Mouse (Mus musculus) testis, adult 2 months (tissue): ENCODE measurements around the gene Klhdc7a. TPM values are rescaled to one million over a fixed set of nuclear protein-coding genes. Genes with fewer than 3 reads are reported as not detected.

Source experiments
- H3K27ac ChIP-seq: fragments of 200-500 bp; 2 replicates; pipeline ENCODE4 v1.5.1; 2012; ENCODE audit warnings: low read depth, low read length; ENCODE audit not compliant: control insufficient read depth, insufficient read depth
- H3K27me3 ChIP-seq: fragments of 200-500 bp; 2 replicates; pipeline ENCODE4 v1.6.1; 2012; ENCODE audit warnings: mild to moderate bottlenecking, low read length, moderate library complexity; ENCODE audit not compliant: control insufficient read depth, insufficient read depth
- H3K36me3 ChIP-seq: fragments of 200-500 bp; 2 replicates; pipeline ENCODE4 v1.6.1; 2012; ENCODE audit warnings: mild to moderate bottlenecking, low read length; ENCODE audit not compliant: control insufficient read depth, insufficient read depth
- H3K4me1 ChIP-seq: fragments of 200-500 bp; 2 replicates; pipeline ENCODE4 v1.6.1; 2012; ENCODE audit warnings: low read length; ENCODE audit not compliant: control insufficient read depth, insufficient read depth
- H3K4me3 ChIP-seq: fragments of 200-500 bp; 2 replicates; pipeline ENCODE4 v1.5.1; 2012; ENCODE audit warnings: low read depth, mild to moderate bottlenecking, low read length, moderate library complexity, mixed read lengths; ENCODE audit not compliant: control insufficient read depth
- CTCF ChIP-seq: fragments of 200-500 bp; IDR thresholded peaks from 2 replicates; pipeline ENCODE4 v1.5.1; 2012; ENCODE audit warnings: low read depth, mild to moderate bottlenecking, inconsistent platforms, low read length, moderate library complexity; ENCODE audit not compliant: control insufficient read depth, insufficient read depth, insufficient replicate concordance
- POLR2A ChIP-seq: fragments of 200-500 bp; IDR thresholded peaks from 2 replicates; pipeline ENCODE4 v1.6.1; 2012; ENCODE audit warnings: low read depth, mild to moderate bottlenecking, inconsistent platforms, low read length, moderate library complexity; ENCODE audit not compliant: control insufficient read depth
- polyA plus RNA-seq: library from polyadenylated mRNA; depleted of rRNA; stranded (reverse); fragments of >200 nt; gene quantifications from 2 replicates; pipeline ENCODE4 v1.2.3, GENCODE M21; 2012

The Klhdc7a gene
- polyA plus RNA-seq, 1 experiment: 0.70 TPM

DNA sequence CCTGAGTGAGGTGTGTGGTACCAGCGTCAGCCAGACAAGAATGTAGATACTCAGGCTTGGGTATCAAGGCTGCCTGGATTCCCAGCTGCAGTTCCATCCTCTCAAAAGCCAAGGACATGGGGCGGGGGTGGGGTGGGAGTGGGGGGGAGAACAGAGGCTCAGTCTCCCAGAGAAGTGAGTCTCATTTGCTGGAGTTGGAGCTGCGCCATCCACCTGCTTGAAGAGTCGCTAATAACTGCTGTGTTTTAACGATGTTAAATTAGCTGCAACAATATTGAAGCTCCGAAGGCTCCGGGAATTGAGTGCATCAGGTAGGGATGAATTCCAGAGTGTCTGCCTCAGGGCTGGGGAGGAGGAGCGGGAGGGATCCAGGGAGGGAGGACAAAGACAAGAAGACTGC, 27.8 kb upstream of the Klhdc7a start:
- H3K27ac ChIP-seq: no peak overlapping the region
- peaks cover 4% of the 10 kb centered on the region for H3K4me1 ChIP-seq
- no peaks in the 10 kb centered on the region for H3K36me3 ChIP-seq
- no peak for TF ChIP-seq POLR2A
- no peaks in the 10 kb centered on the region for H3K27me3 ChIP-seq
- no peak overlapping the region for H3K4me3 ChIP-seq

DNA sequence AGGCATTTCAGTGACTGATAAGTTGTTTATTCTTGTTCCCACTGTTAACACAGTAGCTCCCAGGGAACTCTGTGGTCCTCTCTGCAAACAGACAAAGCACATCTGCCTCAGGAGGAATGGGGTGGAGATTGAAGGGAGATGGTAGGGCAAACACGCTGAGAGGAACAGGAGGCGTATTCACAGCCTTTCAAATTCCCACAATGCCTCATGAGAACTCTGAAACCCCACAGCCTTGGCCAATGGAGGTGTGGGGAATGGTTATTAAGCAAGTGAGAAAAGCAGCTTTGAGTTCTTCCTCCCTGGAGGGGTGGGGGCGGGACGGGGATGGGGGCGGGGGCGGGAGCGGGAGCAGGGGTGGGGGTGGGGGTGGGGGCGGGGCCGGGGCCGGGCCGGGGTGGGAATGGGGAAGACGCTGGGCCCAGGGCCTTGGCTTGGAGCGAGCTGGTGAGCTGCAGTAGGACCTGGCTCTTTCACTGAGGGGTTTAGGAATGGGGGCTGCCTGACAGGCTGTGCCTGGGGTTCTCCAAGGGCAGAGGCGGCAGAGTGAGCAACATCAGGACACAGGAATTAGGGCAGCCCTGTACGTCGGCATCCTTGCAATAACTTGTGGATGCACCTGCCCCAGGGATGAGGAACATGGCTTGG, 25.4 kb upstream of the Klhdc7a start:
- Histone ChIP-seq H3K4me1 (peaks cover 4% of the 10 kb centered on the region), H3K36me3 (no peaks in the 10 kb centered on the region), H3K27ac (no peak overlapping the region), H3K27me3 (no peaks in the 10 kb centered on the region), H3K4me3 (no peak overlapping the region)
- TF ChIP-seq POLR2A: no peak
- no peak for TF ChIP-seq CTCF

DNA sequence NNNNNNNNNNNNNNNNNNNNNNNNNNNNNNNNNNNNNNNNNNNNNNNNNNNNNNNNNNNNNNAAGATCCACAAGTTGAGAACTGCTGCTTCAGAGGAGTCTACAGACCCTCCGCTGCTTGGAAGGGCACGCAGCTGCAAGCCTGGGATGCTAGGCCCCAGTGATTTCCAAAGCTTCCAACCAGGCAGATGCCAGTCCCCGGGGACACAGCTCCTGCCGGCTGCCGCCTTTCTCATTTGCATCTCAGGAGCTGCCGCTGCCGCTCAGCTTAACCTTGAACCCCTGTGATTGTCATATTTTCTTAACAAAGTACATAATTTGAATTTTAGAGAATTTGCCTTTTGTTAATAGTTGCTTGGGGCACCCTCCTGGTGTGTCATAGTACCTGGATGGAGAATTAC, 19.1 kb upstream of the Klhdc7a start:
- no peak overlapping the region for H3K4me3 ChIP-seq
- no peaks in the 10 kb centered on the region for H3K36me3 ChIP-seq
- peaks cover 3% of the 10 kb centered on the region; the same call in 1 of the 2 replicates for H3K4me1 ChIP-seq
- H3K27ac ChIP-seq: no peak overlapping the region
- H3K27me3 ChIP-seq: no peaks in the 10 kb centered on the region
- TF ChIP-seq POLR2A (no peak), CTCF (no peak)

DNA sequence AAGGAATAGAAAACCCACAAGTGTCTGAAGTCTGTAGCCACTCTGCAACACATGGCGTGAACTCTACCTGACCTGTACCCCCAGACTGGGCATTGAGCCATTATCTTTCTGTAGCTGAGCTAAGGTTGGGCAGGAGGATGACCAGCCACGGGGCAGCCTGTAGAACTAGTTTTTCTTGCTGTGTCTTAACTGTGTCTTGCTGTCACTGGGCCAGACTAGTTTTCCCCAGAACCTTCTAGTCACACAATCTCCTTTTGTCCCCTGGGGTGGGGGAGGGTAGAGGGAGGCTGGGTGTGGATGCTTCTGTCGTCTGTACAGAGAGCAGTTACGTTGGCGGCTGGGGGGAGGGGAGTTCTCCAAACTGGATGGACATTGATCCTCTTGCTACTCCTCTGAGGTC, 10.9 kb upstream of the Klhdc7a start:
- Histone ChIP-seq H3K36me3 (no peaks in the 10 kb centered on the region), H3K27me3 (no peaks in the 10 kb centered on the region), H3K4me1 (no peaks in the 10 kb centered on the region), H3K4me3 (no peak overlapping the region), H3K27ac (no peak overlapping the region)
- TF ChIP-seq POLR2A: no peak
- no peak for TF ChIP-seq CTCF

DNA sequence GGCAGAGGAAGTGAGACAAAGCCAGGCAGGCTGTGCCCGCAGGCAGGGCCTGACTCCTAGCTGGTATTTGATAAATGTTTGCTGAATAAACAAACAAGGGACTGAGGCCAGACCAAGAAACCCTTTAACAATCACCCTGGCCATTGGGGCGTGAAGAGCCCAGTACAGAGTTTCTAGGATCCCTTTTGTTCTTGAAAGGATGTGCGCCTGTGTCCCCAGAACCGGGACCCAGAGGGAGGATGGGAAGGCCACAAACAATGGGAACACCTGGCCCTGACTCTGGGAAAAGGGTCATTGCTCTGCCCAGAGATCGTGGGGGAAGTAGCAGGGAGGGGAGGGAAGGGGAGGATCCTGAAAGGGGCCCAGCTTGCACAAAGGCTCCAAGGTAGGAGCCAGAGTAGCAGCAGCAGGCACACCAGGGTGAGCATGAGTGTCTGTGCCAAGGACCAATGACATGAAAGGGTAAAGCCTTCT, 9.5 kb upstream of the Klhdc7a start:
- TF ChIP-seq POLR2A: no peak
- TF ChIP-seq CTCF: no peak
- H3K4me1 ChIP-seq: no peaks in the 10 kb centered on the region
- H3K4me3 ChIP-seq: no peak overlapping the region
- H3K27ac ChIP-seq: no peak overlapping the region
- no peaks in the 10 kb centered on the region for H3K36me3 ChIP-seq
- no peaks in the 10 kb centered on the region for H3K27me3 ChIP-seq

DNA sequence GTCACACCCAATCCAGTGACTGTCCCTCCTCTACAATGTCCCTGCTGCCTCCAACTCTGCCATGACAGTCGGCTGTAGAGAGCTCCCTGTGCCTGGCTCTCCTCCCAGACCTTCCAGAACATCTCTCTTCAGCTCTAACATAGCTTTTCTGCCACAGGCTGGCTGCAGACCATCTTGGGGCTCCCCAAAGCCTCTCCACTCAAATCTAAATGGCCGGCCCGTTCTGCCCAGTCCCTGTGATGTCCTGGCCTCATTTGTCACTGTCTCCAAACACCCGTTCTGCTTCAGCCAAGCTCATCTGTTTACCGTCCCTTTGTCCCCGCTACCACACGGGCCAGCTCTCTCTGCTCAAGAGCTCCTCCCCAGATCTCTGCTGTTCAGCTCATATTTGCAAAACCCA, 6.7 kb upstream of the Klhdc7a start:
- TF ChIP-seq POLR2A: no peak
- TF ChIP-seq CTCF: no peak
- Histone ChIP-seq H3K4me1 (no peaks in the 10 kb centered on the region), H3K27me3 (no peaks in the 10 kb centered on the region), H3K36me3 (no peaks in the 10 kb centered on the region), H3K27ac (no peak overlapping the region), H3K4me3 (no peak overlapping the region)

DNA sequence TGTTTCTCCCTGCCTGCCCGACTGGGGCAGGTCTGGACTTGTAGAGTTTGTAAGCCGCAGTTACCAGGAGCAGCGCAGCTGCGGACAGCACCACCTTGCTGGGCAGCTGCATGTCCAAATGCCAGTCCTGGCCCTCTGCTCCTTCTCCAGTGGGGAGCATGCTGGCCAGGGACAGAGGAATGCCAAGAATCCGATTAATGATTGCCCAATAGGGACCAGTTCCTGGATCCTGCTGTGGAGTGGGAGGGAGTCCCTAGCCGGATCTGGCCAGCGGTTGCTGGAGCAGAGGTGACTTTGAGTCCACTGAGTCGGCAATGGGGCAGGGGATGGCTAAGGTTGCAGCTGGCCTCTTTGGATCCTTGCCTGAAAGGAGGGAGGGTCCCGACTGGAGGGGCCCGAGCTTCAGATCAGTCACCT, 343 bp downstream of the Klhdc7a start:
- Histone ChIP-seq H3K36me3 (no peaks in the 10 kb centered on the region), H3K27me3 (no peaks in the 10 kb centered on the region), H3K4me1 (peaks cover 13% of the 10 kb centered on the region), H3K27ac (peak overlapping the region; percentile 69), H3K4me3 (peak overlapping the region; percentile 5; the same call in 1 of the 2 replicates)
- TF ChIP-seq CTCF (no peak), POLR2A (peak; percentile 42)
